Mouse (Mus musculus) embryo, embryonic 10.5 days (tissue): ENCODE results near the gene Il17rc.

Experiments
- DNase-seq: peaks from one replicate; pipeline ENCODE4 v3.0.0-alpha.2; 2015; ENCODE audit warnings: low spot score

The Il17rc gene

DNA sequence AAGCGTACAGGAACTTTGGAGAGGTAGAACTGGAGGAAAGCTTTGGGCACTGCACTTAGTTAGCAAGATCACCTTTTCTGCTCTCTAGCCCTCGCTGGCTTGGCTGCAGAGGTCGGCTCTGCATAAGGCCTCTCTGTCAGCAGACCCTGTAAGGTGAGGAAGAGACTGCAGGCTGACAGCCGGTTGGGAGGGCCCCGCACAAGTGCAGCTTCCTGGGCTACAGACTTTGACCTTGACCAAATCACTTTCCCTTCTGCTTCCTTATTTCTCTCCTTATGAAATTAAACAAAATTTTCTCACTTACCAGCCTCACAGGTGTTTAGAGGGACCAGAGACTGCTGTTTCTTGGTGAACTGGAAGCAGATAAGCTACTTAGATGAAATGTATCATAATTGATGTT is 16.2 kb upstream of the Il17rc start:
- no peak for DNase-seq

DNA sequence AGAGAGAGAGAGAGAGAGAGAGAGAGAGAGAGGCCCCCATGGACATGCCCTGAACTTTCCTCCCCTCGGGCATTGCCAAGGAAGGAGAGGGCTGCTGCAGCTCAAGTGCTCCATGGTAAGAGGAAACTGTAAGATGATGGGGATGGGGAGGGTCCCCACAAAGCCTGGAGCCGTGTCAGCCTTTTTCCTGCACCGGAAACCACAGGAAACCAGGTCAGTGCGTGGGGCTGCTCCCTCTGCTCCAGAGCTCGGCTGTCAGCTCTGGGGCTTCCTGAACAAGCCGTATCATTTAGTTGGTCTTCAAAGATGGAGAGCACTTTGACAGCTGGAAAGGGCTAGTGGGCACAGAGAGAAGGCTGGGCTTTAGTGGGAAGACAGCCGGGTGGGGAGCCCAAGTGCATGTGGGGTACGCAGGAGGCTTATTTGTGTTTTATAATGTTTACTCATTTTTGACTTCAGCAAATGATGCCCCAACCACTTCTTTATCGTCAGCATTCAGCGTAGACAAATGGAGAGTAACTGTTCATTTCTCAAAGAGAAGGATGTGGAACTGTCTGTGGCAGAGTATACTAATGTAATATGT is 13.2 kb upstream of the Il17rc start, which contains the start of gene Il17re:
Il17re (plus strand) TSS at position 533 of the 583 bp plus-strand sequence.
- DNase-seq = no peak

DNA sequence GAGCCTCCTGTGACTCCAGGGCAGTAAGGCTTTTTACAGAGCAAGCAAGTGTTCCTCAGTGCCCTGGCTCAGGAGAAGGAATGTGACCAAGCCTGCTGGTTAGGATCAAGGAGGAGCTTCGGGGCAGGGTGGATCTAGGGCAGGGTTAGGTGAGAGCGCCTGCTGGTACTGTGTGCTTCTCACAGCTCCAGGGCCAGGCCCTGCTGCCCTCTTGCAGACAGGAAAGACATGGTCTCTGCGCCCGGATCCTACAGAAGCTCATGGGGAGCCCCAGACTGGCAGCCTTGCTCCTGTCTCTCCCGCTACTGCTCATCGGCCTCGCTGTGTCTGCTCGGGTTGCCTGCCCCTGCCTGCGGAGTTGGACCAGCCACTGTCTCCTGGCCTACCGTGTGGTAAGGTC is 12.6 kb upstream of the Il17rc start:
- DNase-seq = no peak

DNA sequence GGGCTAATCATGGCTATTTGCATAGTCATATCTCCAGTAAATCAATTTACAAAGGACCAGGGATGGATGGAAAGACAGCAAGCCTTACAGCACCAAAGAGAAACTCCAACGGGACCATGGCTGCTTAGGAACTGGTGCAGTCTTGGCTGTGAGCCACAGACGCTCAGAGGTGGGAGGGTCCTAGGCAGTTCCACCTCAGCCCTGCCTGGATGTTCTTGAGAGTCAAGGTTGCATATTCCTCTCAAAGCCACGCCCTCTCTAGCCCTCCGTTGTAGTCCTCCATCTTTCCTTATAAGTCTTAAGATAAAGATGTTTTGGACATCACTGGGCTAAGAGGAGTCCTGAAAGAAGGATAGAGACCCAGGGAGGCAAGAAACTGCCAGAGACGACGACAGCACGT is 7.2 kb upstream of the Il17rc start:
- DNase-seq = no peak

DNA sequence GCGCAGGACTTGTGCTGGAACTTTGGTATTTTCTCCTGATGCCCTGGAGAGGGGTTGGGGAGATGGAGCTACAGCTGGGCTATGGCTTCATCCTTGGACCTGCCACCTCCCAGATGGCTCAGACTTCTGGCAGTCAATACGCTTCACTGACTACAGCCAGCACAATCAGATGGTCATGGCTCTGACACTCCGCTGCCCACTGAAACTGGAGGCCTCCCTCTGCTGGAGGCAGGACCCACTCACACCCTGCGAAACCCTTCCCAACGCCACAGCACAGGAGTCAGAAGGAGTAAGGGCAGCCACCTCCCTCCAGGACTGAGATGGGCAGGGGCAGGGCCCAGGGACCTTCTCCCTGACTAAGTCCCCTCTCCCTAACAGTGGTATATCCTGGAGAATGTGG is 5.6 kb upstream of the Il17rc start:
- no peak for DNase-seq

- no peak for DNase-seq
Measured at GRCm38 (mm10) chr6:113468512-113468911, 2.7 kb upstream of the Il17rc start.

GRCm38 (mm10) chr6:113469021-113469420 is 2.2 kb upstream of the Il17rc start:
- peak; percentile 89 for DNase-seq

GRCm38 (mm10) chr6:113469432-113469831 is 1.8 kb upstream of the Il17rc start:
- DNase-seq = peak; percentile 84

DNA sequence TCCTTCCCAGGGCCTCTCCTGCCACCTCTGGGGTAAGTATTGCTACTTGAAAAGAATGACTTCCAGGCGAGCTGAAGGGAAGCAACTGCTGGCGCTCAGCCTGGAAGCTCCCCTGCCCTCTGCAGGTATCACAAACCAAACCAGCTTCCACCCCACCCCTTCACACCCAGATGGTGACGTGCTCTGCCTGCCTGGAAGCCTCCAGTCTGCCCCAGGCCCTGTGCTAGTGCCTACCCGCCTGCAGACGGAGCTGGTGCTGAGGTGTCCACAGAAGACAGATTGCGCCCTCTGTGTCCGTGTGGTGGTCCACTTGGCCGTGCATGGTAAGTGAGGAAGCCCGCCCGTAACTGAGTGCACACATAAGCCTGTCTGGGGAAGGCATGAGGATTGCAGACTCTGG is 834 bp downstream of the Il17rc start:
- no peak for DNase-seq

DNA sequence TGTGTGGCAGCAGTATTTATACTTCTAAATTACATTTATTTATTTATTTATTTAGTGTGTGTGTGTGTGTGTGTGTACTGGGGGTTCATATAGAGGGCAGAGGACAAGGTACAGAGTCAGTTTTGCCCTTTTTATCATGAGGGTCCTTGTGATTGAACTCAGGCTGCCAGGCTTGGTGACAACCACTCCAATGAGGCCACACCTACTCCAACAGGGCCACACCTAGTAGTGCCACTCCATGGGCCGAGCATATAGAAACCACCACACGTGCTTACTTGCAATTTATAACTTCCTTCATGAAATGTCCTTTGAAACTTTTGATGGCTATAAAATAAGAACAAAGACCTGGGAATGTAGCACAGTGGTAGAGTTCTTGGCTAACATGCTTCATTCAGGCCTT is 2.0 kb downstream of the Il17rc start:
- no peak for DNase-seq

DNA sequence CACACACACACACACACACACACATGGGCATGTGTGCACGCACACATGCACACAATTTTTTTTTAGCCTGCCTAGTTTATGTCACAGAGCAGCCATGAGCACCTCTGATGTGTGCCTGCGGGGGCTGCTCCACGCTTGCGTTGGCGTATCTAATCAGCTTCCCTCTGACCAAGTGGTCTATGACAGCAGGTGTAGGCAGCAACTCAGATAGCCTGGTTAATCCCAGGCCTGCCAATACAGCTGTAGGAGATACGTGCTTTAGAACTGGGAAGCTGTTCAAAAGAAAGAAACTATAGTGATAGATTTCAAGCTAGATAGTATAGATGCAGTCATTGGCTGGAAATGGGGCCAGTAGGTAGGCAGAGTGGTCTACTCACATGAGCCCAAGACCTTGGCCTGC is 2.5 kb downstream of the Il17rc start:
- no peak for DNase-seq

GRCm38 (mm10) chr6:113477353-113477752 is 6.1 kb downstream of the Il17rc start:
- no peak for DNase-seq

GRCm38 (mm10) chr6:113478906-113479305 is 7.7 kb downstream of the Il17rc start:
- DNase-seq = no peak

GRCm38 (mm10) chr6:113480555-113481373 is 9.5 kb downstream of the Il17rc start:
- no peak for DNase-seq

GRCm38 (mm10) chr6:113482477-113483099 is 11.4 kb downstream of the Il17rc start:
- peak; percentile 31 for DNase-seq

DNA sequence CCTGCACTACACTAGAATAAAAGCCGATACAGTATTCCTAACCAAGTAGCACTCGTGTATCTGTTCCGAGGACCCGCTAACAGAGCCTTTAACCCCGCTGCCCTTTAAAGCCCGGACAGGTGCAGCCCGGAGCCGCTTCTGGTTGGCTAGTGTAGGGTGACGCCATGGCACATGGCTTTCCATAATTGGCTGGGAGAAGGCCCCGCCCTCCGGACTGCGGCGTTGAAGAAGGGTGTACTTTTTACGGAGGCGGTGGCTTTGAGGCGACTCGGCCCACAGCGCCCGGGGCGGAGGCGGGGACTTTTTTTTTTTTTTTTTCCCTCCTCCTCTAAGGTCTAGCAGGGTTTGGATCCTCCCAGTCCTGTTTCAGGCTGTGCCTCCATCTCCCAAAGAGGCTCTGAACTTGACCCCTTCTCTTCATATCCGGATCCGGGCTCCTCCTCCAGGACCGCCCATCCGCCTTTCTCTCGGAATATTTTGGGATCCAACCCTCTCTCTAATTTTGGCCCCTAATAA is 11.9 kb downstream of the Il17rc start, which contains the start of gene Creld1:
Creld1 (plus strand) TSS at position 198 of the 516 bp plus-strand sequence.
- peak; percentile 97 for DNase-seq

DNA sequence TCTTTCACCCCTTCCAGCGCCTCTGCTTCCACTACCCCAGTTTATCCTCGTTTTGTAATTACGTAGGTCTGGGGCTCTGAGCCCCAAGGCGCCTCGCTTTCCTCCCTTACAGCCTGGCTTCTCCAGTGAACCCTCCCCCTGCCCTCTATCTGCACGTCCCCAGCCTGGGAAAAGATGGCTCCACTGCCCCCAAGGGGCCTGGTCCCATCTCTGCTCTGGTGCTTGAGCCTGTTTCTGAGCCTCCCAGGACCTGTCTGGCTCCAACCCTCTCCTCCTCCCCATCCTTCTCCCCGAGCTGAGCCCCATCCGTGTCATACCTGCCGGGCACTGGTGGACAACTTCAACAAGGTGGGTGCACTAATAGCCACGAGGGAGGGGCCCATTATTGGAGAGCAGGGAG is 12.5 kb downstream of the Il17rc start:
- DNase-seq = peak; percentile 61

GRCm38 (mm10) chr6:113487125-113487576 is 15.9 kb downstream of the Il17rc start:
- DNase-seq = peak; percentile 69

DNA sequence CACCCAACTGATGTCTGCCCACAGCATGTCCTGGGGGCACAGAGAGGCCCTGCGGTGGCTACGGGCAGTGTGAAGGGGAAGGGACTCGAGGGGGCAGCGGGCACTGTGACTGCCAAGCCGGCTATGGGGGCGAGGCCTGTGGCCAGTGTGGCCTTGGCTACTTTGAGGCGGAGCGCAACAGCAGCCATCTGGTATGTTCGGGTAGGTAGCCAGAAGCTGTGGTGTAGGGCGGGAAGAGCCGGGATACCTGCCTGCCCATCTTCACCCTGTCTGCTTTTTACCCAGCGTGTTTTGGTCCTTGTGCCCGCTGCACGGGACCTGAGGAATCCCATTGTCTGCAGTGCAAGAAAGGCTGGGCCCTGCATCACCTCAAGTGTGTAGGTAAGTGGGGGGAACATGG is 18.2 kb downstream of the Il17rc start:
- DNase-seq = no peak

- no peak for DNase-seq
Measured at GRCm38 (mm10) chr6:113492101-113492864, 21.1 kb downstream of the Il17rc start.

GRCm38 (mm10) chr6:113494258-113494788 is 23.1 kb downstream of the Il17rc start:
- DNase-seq = peak; percentile 79
